Mouse (Mus musculus): ENCODE results near the gene Cyp2d9. TPM values are rescaled to one million over a fixed set of nuclear protein-coding genes. Genes with fewer than 3 reads are reported as not detected.

The Cyp2d9 gene
- polyA plus RNA-seq (2012; rRNA removed), result 48.4 and 53.8 TPM in 2 replicates

GRCm38 (mm10) chr15:82433137-82433536 is at the start of gene Cyp2d9:
Cyp2d9 (plus strand) TSS chr15:82433437.

GRCm38 (mm10) chr15:82393922-82394321 is 39.3 kb upstream of the Cyp2d9 start, which contains the start of gene Cyp2d11:
Cyp2d11 (minus strand) TSS chr15:82394022.

DNA sequence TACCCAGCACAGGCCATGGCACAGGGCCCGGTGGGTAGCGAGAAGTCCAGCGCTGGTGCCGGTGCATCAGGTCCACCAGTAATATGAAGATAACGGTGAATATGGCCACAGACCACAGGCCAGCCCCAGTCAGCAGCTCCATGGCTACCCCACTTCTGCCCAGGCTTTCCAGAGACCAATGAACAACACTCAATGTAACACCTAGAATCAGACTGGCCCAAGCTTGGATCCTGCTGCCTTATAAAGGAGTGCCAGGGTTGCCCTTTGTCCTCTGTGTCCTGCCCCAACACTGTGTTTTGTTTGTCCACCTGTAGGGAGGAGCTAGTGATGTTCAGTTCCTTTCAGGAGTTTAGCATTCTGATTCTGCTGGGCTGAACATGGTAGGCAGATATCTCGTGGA is 26.3 kb upstream of the Cyp2d9 start, which contains the start of gene Cyp2d10:
Cyp2d10 (minus strand) TSS at position 215 of the 400 bp plus-strand sequence.

Other genes starting within 250 kb of the Cyp2d9 start
- gene Shisa8, start 220.6 kb upstream of the Cyp2d9 start, polyA plus RNA-seq (2012; rRNA removed), result 0.20 and 0.28 TPM in 2 replicates
- 2.9 and 7.8 TPM in 2 replicates for gene Tnfrsf13c, start 209.1 kb upstream of the Cyp2d9 start, polyA plus RNA-seq (2012; rRNA removed)
- gene Cenpm, start 188.7 kb upstream of the Cyp2d9 start, polyA plus RNA-seq (2012; rRNA removed), result 18.0 and 25.1 TPM in 2 replicates
- 0.09 TPM in 2 replicates for gene 1500009C09Rik, start 181.0 kb upstream of the Cyp2d9 start, polyA plus RNA-seq (2012; rRNA removed)
- 0.57 and 0.87 TPM in 2 replicates for gene Sept3, start 158.5 kb upstream of the Cyp2d9 start, polyA plus RNA-seq (2012; rRNA removed)
- gene Wbp2nl, start 134.5 kb upstream of the Cyp2d9 start, polyA plus RNA-seq (2012; rRNA removed), result 0.13 and 0.66 TPM in 2 replicates
- gene Naga, start 94.5 kb upstream of the Cyp2d9 start, polyA plus RNA-seq (2012; rRNA removed), result 385 and 410 TPM in 2 replicates
- gene Pheta2, start 94.5 kb upstream of the Cyp2d9 start, polyA plus RNA-seq (2012; rRNA removed), result 0.95 and 1.2 TPM in 2 replicates
- gene Smdt1, start 94.5 kb upstream of the Cyp2d9 start, polyA plus RNA-seq (2012; rRNA removed), result 259 and 323 TPM in 2 replicates
- gene Ndufa6, start 79.1 kb upstream of the Cyp2d9 start, polyA plus RNA-seq (2012; rRNA removed), result 457 and 560 TPM in 2 replicates
- gene Cyp2d22, start 53.2 kb upstream of the Cyp2d9 start, polyA plus RNA-seq (2012; rRNA removed), result 55.6 and 68.7 TPM in 2 replicates
- gene Cyp2d11, start 39.4 kb upstream of the Cyp2d9 start, polyA plus RNA-seq (2012; rRNA removed), result 0.09 and 0.22 TPM in 2 replicates
- 103 and 104 TPM in 2 replicates for gene Cyp2d10, start 26.2 kb upstream of the Cyp2d9 start, polyA plus RNA-seq (2012; rRNA removed)
- 56.4 and 63.9 TPM in 2 replicates for gene Cyp2d12, start 121.6 kb downstream of the Cyp2d9 start, polyA plus RNA-seq (2012; rRNA removed)
- gene Cyp2d34, start 187.5 kb downstream of the Cyp2d9 start, polyA plus RNA-seq (2012; rRNA removed), result 367 and 461 TPM in 2 replicates

Data from colon, adult 2 months (tissue).